11 mouse cellular contexts compared by ENCODE assay signal in the genomic region with DNA sequence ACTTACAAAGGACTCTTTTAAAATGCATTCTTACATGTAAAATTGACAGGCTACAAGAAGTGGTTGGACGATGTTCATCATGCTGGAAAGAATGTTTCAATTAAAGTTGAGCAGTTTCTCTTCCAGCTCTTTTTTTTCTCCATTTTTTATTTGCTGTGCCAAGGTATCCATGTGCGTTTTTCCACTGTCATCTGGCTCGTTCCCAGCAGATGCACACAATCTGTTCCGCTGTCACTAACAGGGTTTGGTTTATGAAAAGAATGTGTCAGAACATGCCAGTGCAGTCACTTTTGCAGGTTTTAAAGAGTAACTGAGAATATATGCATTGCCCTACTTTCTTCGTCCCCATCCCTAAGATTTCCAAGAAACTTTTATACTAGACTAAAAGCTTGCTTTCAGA. TPM values are rescaled to one million over a fixed set of nuclear protein-coding genes. Genes with fewer than 3 reads are reported as not detected.
DNase-seq lines count a peak whose midpoint lies in the region; ATAC-seq lines count a peak whose summit lies in the region.
"Had no signal": no experiment of that assay in that cellular context is flagged by ENCODE, and none has a peak within 500 bp of the region (broad histone marks: within the 10 kb centered on the region; RNA-seq: fewer than 3 reads in every experiment).

No protein-coding gene starts in this region.

- peak; percentile 60 for ATAC-seq in frontal cortex, adult (ENCODE audit: low TSS enrichment)

- no peak for DNase-seq in frontal cortex, postnatal 14 days (ENCODE audit: low spot score in 2 of 2)
- peak; percentile 83 for DNase-seq in right cerebral cortex, adult 18-20 months
- DNase-seq in right cerebral cortex, postnatal 25 days: no peak
- DNase-seq in cerebellum, postnatal 36 days: peak; percentile 34 to 52
- DNase-seq in layer of hippocampus, postnatal 36 days: peak; percentile 66 to 71
- DNase-seq in adrenal gland, adult 8-10 months: no peak
- DNase-seq in kidney, adult 11 months: no peak
- DNase-seq: gastrocnemius, postnatal 14 days; kidney, postnatal 14 days; thymus, postnatal 4 days had no signal

RNA-seq across cellular contexts. Expression of gene Mef2c, which starts 33.3 kb away (rescaled TPM):
- 100 to 1,000 TPM; 105 to 122 TPM for total RNA-seq in layer of hippocampus, postnatal 36 days (2021)
- 10 to 100 TPM; 40.6 to 83.3 (median 62.7) TPM for total RNA-seq in adrenal gland, adult 8-10 months (2022)

Comparison
In these comparisons a context has a peak if more than half of its experiments do, and no peak if none do; other contexts are left out.
1. DNase-seq: peak in right cerebral cortex, adult 18-20 months (single experiment), cerebellum, postnatal 36 days (2 of 2) and layer of hippocampus, postnatal 36 days (2 of 2); none in frontal cortex, postnatal 14 days (0 of 2), right cerebral cortex, postnatal 25 days (single experiment), adrenal gland, adult 8-10 months (single experiment) and kidney, adult 11 months (single experiment).